In the genomic region with DNA sequence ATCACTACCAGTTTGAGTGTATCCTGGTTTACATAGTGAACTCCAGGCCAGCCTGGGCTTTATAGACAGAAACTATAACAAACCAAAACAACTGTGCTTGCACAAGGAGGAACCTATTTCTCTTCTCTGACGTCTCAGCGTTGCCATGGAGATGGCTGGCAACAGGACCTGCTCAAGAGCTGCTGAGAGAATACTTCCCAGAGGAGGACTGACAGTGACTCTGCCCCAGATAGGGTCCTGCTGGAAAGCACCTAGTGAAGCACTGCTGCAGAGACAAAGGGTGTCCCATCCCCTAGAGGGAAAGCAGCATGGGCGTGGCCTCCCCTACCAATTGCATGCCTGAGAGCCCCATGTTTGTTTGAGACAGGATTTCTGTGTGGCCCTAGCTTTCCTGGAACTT, we compare ENCODE assay signal across 8 mouse cellular contexts. TPM values are rescaled to one million over a fixed set of nuclear protein-coding genes. Genes with fewer than 3 reads are reported as not detected.
A peak's percentile ranks its signal among the peaks of the same experiment; 100 is the strongest.
DNase-seq lines count a peak whose midpoint lies in the region; ATAC-seq and TF ChIP-seq lines count a peak whose summit lies in the region.

No protein-coding gene starts in this region.

- H3K27me3 ChIP-seq in kidney, adult 2 months (replicated peaks; ENCODE audit: control insufficient read depth, insufficient read depth, low read length) = no peaks in the 10 kb centered on the region
- peaks cover 2% of the 10 kb centered on the region; the same call in 1 of the 2 replicates for H3K27me3 ChIP-seq in kidney, embryonic 15.5 days
- H3K27me3 ChIP-seq in stomach, embryonic 16.5 days (ENCODE audit: control insufficient read depth, insufficient read depth, low read length) = no peaks in the 10 kb centered on the region

- no peak for ATAC-seq in kidney, embryonic 15.5 days (replicated peaks; ENCODE audit: low FRiP score)
- ATAC-seq in stomach, embryonic 16.5 days (ENCODE audit: insufficient read depth, low FRiP score) = peak; percentile 64; the same call in 1 of the 2 replicates

- DNase-seq in kidney, adult 2 months = peak; percentile 41
- peak; percentile 77 for DNase-seq in CD4-positive helper T cell, adult 2 months (ENCODE audit: low read depth, low spot score)
- peak; percentile 71 for DNase-seq in ZHBTc4 (ENCODE audit: low read depth, low spot score)
- DNase-seq in frontal cortex, postnatal 36 days (ENCODE audit: low spot score in 2 of 2) = peak; percentile 62 to 84
- peak; percentile 79 for DNase-seq in lung, postnatal 10 days
- DNase-seq in gastrocnemius, adult 8-10 months (ENCODE audit: low spot score in 2 of 2) = no peak

- 49% methylated on average over 3 of the region's 3 CpGs for WGBS in kidney, adult 2 months
- 34% methylated on average over 3 of the region's 3 CpGs for WGBS in kidney, embryonic 15.5 days
- WGBS in stomach, embryonic 16.5 days = 31% methylated on average over 3 of the region's 3 CpGs

- H3K4me3 ChIP-seq in kidney, adult 2 months (ENCODE audit: insufficient read depth, low read depth, low read length) = no peak overlapping the region
- no peak overlapping the region for H3K4me3 ChIP-seq in kidney, embryonic 15.5 days (replicated peaks)
- H3K4me3 ChIP-seq in stomach, embryonic 16.5 days (replicated peaks; ENCODE audit: low read length) = no peak overlapping the region

- no peak overlapping the region for H3K27ac ChIP-seq in kidney, adult 2 months (ENCODE audit: insufficient read depth, low read depth, low read length)
- no peak overlapping the region for H3K27ac ChIP-seq in kidney, embryonic 15.5 days
- H3K27ac ChIP-seq in stomach, embryonic 16.5 days (ENCODE audit: low read length) = no peak overlapping the region

- H3K4me2 ChIP-seq in kidney, embryonic 15.5 days = no peak overlapping the region
- H3K4me2 ChIP-seq in stomach, embryonic 16.5 days (ENCODE audit: low read depth, low read length) = no peak overlapping the region

- no peak overlapping the region for H3K9ac ChIP-seq in kidney, embryonic 15.5 days
- H3K9ac ChIP-seq in stomach, embryonic 16.5 days (ENCODE audit: low read length) = no peak overlapping the region

- no peaks in the 10 kb centered on the region for H3K9me3 ChIP-seq in kidney, embryonic 15.5 days (replicated peaks)
- no peaks in the 10 kb centered on the region for H3K9me3 ChIP-seq in stomach, embryonic 16.5 days (replicated peaks; ENCODE audit: control insufficient read depth, low read length)

- H3K36me3 ChIP-seq in kidney, adult 2 months (ENCODE audit: control insufficient read depth, insufficient read depth, low read length) = no peaks in the 10 kb centered on the region
- H3K36me3 ChIP-seq in kidney, embryonic 15.5 days = no peaks in the 10 kb centered on the region
- H3K36me3 ChIP-seq in stomach, embryonic 16.5 days (ENCODE audit: control insufficient read depth, insufficient read depth, low read length) = no peaks in the 10 kb centered on the region

- TF ChIP-seq POLR2A in kidney, adult 2 months (IDR thresholded peaks at IDR 0.05; ENCODE audit: low read depth, low read length) = no peak

- H3K4me1 ChIP-seq in kidney, adult 2 months (ENCODE audit: control insufficient read depth, insufficient read depth, low read length) = no peaks in the 10 kb centered on the region
- peaks cover 28% of the 10 kb centered on the region for H3K4me1 ChIP-seq in kidney, embryonic 15.5 days
- H3K4me1 ChIP-seq in stomach, embryonic 16.5 days (ENCODE audit: control insufficient read depth, insufficient read depth, low read length) = peaks cover 8% of the 10 kb centered on the region

- no peak for TF ChIP-seq CTCF in kidney, adult 2 months (conservative IDR thresholded peaks at IDR 0.05; ENCODE audit: insufficient read depth, insufficient read length, low read depth, low read length)

RNA-seq across cellular contexts. Expression of a gene that starts 6.6 kb away (rescaled TPM):
- polyA plus RNA-seq in kidney, adult 2 months (2012; rRNA removed) = 3.8 and 4.0 TPM in 2 replicates
- polyA plus RNA-seq in kidney, embryonic 15.5 days (2015; fragmentation: Nextera tagmentation; extraction: Ambion mirVana) = 2.9 and 3.1 TPM in 2 replicates
- 1.8 and 3.1 TPM in 2 replicates for polyA plus RNA-seq in stomach, embryonic 16.5 days (2015; fragmentation: Nextera tagmentation; extraction: Ambion mirVana)
- total RNA-seq in gastrocnemius, adult 8-10 months (2022) = 10 to 100 TPM; 23.8 to 33.0 (median 24.9) TPM

RNA-seq across cellular contexts. Expression of a gene that starts 9.2 kb away (rescaled TPM):
- polyA plus RNA-seq in kidney, adult 2 months (2012; rRNA removed) = 2.3 and 9.1 TPM in 2 replicates
- 2.4 and 3.0 TPM in 2 replicates for polyA plus RNA-seq in kidney, embryonic 15.5 days (2015; fragmentation: Nextera tagmentation; extraction: Ambion mirVana)
- polyA plus RNA-seq in stomach, embryonic 16.5 days (2015; fragmentation: Nextera tagmentation; extraction: Ambion mirVana) = 3.6 and 3.8 TPM in 2 replicates
- total RNA-seq in gastrocnemius, adult 8-10 months (2022) = 1 to 10 TPM; 6.6 to 8.6 (median 7.9) TPM

RNA-seq across cellular contexts. Expression of a gene that starts 10.0 kb away (rescaled TPM):
- 484 and 509 TPM in 2 replicates for polyA plus RNA-seq in kidney, adult 2 months (2012; rRNA removed)
- polyA plus RNA-seq in kidney, embryonic 15.5 days (2015; fragmentation: Nextera tagmentation; extraction: Ambion mirVana) = 953 and 971 TPM in 2 replicates
- polyA plus RNA-seq in stomach, embryonic 16.5 days (2015; fragmentation: Nextera tagmentation; extraction: Ambion mirVana) = 727 and 779 TPM in 2 replicates
- 100 to 1,000 TPM; 198 to 243 (median 235) TPM for total RNA-seq in gastrocnemius, adult 8-10 months (2022)

RNA-seq across cellular contexts. Expression of a gene that starts 18.7 kb away (rescaled TPM):
- 41.0 and 41.8 TPM in 2 replicates for polyA plus RNA-seq in kidney, adult 2 months (2012; rRNA removed)
- polyA plus RNA-seq in kidney, embryonic 15.5 days (2015; fragmentation: Nextera tagmentation; extraction: Ambion mirVana) = 51.5 and 58.5 TPM in 2 replicates
- polyA plus RNA-seq in stomach, embryonic 16.5 days (2015; fragmentation: Nextera tagmentation; extraction: Ambion mirVana) = 50.2 and 60.4 TPM in 2 replicates
- total RNA-seq in gastrocnemius, adult 8-10 months (2022) = 10 to 100 TPM; 18.6 to 28.4 (median 25.7) TPM

RNA-seq across cellular contexts. Expression of a gene that starts 19.6 kb away (rescaled TPM):
- 18.4 and 19.2 TPM in 2 replicates for polyA plus RNA-seq in kidney, adult 2 months (2012; rRNA removed)
- polyA plus RNA-seq in kidney, embryonic 15.5 days (2015; fragmentation: Nextera tagmentation; extraction: Ambion mirVana) = 37.2 and 38.2 TPM in 2 replicates
- polyA plus RNA-seq in stomach, embryonic 16.5 days (2015; fragmentation: Nextera tagmentation; extraction: Ambion mirVana) = 26.2 and 26.7 TPM in 2 replicates
- total RNA-seq in gastrocnemius, adult 8-10 months (2022) = 1 to 10 TPM; 1.7 to 3.6 (median 2.3) TPM

Comparison
In these comparisons a context has a peak if more than half of its experiments do, and no peak if none do; other contexts are left out.
1. DNase-seq: peak in kidney, adult 2 months (single experiment), CD4-positive helper T cell, adult 2 months (single experiment), ZHBTc4 (single experiment), frontal cortex, postnatal 36 days (2 of 2) and lung, postnatal 10 days (single experiment); none in gastrocnemius, adult 8-10 months (0 of 2).